Mouse (Mus musculus) intestine, embryonic 16.5 days (tissue): ENCODE data around the gene Srxn1. TPM values are rescaled to one million over a fixed set of nuclear protein-coding genes. Genes with fewer than 3 reads are reported as not detected.

ENCODE experiments used
- ATAC-seq: fragments of 200-750 bp; cut with Nextera tagmentation; 2 replicates; pipeline ENCODE4 v1.8.0; 2017; ENCODE audit warnings: moderate TSS enrichment, moderate library complexity
- H3K27ac ChIP-seq: fragments of 300-500 bp; sonication (generic); 2 replicates; pipeline ENCODE4 v1.5.1; 2014; ENCODE audit warnings: mild to moderate bottlenecking, low read length
- H3K27me3 ChIP-seq: fragments of 300-500 bp; sonication (generic); replicated peaks from 2 replicates; pipeline ENCODE4 v1.6.1; 2014; ENCODE audit warnings: low read length, control low read depth, mixed read lengths; ENCODE audit not compliant: control insufficient read depth, insufficient read depth
- H3K36me3 ChIP-seq: fragments of 300-500 bp; sonication (generic); 2 replicates; pipeline ENCODE4 v1.6.1; 2014; ENCODE audit warnings: low read length, control low read depth; ENCODE audit not compliant: control insufficient read depth, insufficient read depth
- H3K4me1 ChIP-seq: fragments of 300-500 bp; sonication (generic); 2 replicates; pipeline ENCODE4 v1.6.1; 2014; ENCODE audit warnings: low read length, control low read depth, mixed read lengths; ENCODE audit not compliant: control insufficient read depth, insufficient read depth
- H3K4me2 ChIP-seq: fragments of 300-500 bp; sonication (generic); 2 replicates; pipeline ENCODE4 v1.6.1; 2014; ENCODE audit warnings: low read depth, low read length, control low read depth
- H3K4me3 ChIP-seq: fragments of 300-500 bp; sonication (generic); 2 replicates; pipeline ENCODE4 v1.5.1; 2014; ENCODE audit warnings: mild to moderate bottlenecking, low read length
- H3K9ac ChIP-seq: fragments of 300-500 bp; sonication (generic); 2 replicates; pipeline ENCODE4 v1.6.1; 2014; ENCODE audit warnings: low read depth, low read length
- H3K9me3 ChIP-seq: fragments of 300-500 bp; sonication (generic); 2 replicates; pipeline ENCODE4 v1.6.1; 2016; ENCODE audit warnings: low read length, control low read depth; ENCODE audit not compliant: control insufficient read depth
- WGBS: fragments of 180-500 bp; shearing (Covaris S2); extraction: QIAGEN DNeasy Blood & Tissue Kit; methylation state at CpG from one replicate; pipeline ENCODE4 v1.1.7; 2014; 5-methylcytosine and 5-hydroxymethylcytosine counted together
- polyA plus RNA-seq: library from polyadenylated mRNA; unstranded; fragments of >200 nt; fragmentation: Nextera tagmentation; extraction: Ambion mirVana; gene quantifications from 2 replicates; pipeline ENCODE4 v1.2.1, GENCODE M21; 2015

Srxn1 gene
- polyA plus RNA-seq, 1 experiment from 2014 or later = 34.9 TPM

GRCm38 (mm10) chr2:152155414-152156208 is 50.3 kb downstream of the Srxn1 start:
- peak; percentile 40; the same call in 1 of the 2 replicates for ATAC-seq
- H3K4me3 ChIP-seq = no peak overlapping the region

GRCm38 (mm10) chr2:152156471-152156870 is 51.2 kb downstream of the Srxn1 start:
- Histone ChIP-seq H3K4me3 (no peak overlapping the region), H3K9ac (no peak overlapping the region), H3K4me1 (no peaks in the 10 kb centered on the region), H3K27me3 (no peaks in the 10 kb centered on the region), H3K36me3 (no peaks in the 10 kb centered on the region), H3K27ac (no peak overlapping the region), H3K4me2 (no peak overlapping the region), H3K9me3 (0 out of 2 replicates have a peak, but pooled peaks cover 6% of the 10 kb centered on the region)
- ATAC-seq = no peak
- 63% methylated on average over 6 of the region's 6 CpGs for WGBS

More at GRCm38 (mm10) chr2:152155414-152156208, 50.3 kb downstream of the Srxn1 start:
- Histone ChIP-seq H3K4me2 (no peak overlapping the region), H3K27me3 (no peaks in the 10 kb centered on the region), H3K4me1 (no peaks in the 10 kb centered on the region), H3K27ac (no peak overlapping the region), H3K36me3 (no peaks in the 10 kb centered on the region), H3K9ac (no peak overlapping the region), H3K9me3 (0 out of 2 replicates have a peak, but pooled peaks cover 6% of the 10 kb centered on the region)
- WGBS = 50% methylated on average over 7 of the region's 7 CpGs

GRCm38 (mm10) chr2:152159487-152159886 is 54.2 kb downstream of the Srxn1 start:
- Histone ChIP-seq H3K27me3 (no peaks in the 10 kb centered on the region), H3K9me3 (0 out of 2 replicates have a peak, but pooled peaks cover 6% of the 10 kb centered on the region), H3K36me3 (no peaks in the 10 kb centered on the region), H3K27ac (no peak overlapping the region), H3K4me1 (no peaks in the 10 kb centered on the region), H3K4me2 (no peak overlapping the region), H3K4me3 (no peak overlapping the region), H3K9ac (no peak overlapping the region)
- 98% methylated on average over 1 of the region's 1 CpGs for WGBS
- no peak for ATAC-seq

Other genes with a start within 250 kb of the Srxn1 start
- 0.89 and 1.0 TPM in 2 replicates for gene Angpt4, start 194.3 kb upstream of the Srxn1 start, polyA plus RNA-seq
- gene Fam110a, start 125.3 kb upstream of the Srxn1 start, polyA plus RNA-seq = 25.7 and 25.9 TPM in 2 replicates
- 6.9 and 7.0 TPM in 2 replicates for gene Slc52a3, start 109.0 kb upstream of the Srxn1 start, polyA plus RNA-seq
- gene Scrt2, start 24.0 kb upstream of the Srxn1 start, polyA plus RNA-seq = not detected in 2 replicates
- 6.5 and 7.5 TPM in 2 replicates for gene Tcf15, start 38.0 kb downstream of the Srxn1 start, polyA plus RNA-seq
- 72.6 and 81.1 TPM in 2 replicates for gene Csnk2a1, start 121.3 kb downstream of the Srxn1 start, polyA plus RNA-seq
- gene Tbc1d20, start 188.3 kb downstream of the Srxn1 start, polyA plus RNA-seq = 35.8 and 37.7 TPM in 2 replicates
- 82.5 and 83.2 TPM in 2 replicates for gene Rbck1, start 227.1 kb downstream of the Srxn1 start, polyA plus RNA-seq
- 4.4 and 7.1 TPM in 2 replicates for gene Trib3, start 238.5 kb downstream of the Srxn1 start, polyA plus RNA-seq